Mouse (Mus musculus): ENCODE measurements at regions not wholly inside any gene's neighbourhood (a gene's known extent, or its start where the extent isn't known, plus 50 kb on each side); places are given as distances from the start of the nearest gene placed in this dataset.

- DNase-seq (ENCODE audit: low read depth, low spot score): no peak
Measured at GRCm38 (mm10) chr9:46423184-46423967, 103.6 kb upstream of the 4931429L15Rik start.

GRCm38 (mm10) chr9:46421688-46422274, 102.0 kb upstream of the 4931429L15Rik start:
- DNase-seq (ENCODE audit: low read depth, low spot score): no peak
- WGBS: 56% methylated on average over 7 of the region's 7 CpGs

More at GRCm38 (mm10) chr9:46423184-46423967, 103.6 kb upstream of the 4931429L15Rik start:
- WGBS: 73% methylated on average over 12 of the region's 12 CpGs

- WGBS: 81% methylated on average over 10 of the region's 10 CpGs
- DNase-seq (ENCODE audit: low read depth, low spot score): no peak
Measured at GRCm38 (mm10) chr9:46411686-46412085, 91.9 kb upstream of the 4931429L15Rik start.

GRCm38 (mm10) chr9:46408776-46409175, 89.0 kb upstream of the 4931429L15Rik start:
- no peak for DNase-seq (ENCODE audit: low read depth, low spot score)
- 78% methylated on average over 10 of the region's 10 CpGs for WGBS

- no peak for DNase-seq (ENCODE audit: low read depth, low spot score)
- 61% methylated on average over 8 of the region's 8 CpGs for WGBS
Measured at GRCm38 (mm10) chr9:46406606-46407005, 86.8 kb upstream of the 4931429L15Rik start.

- WGBS: 69% methylated on average over 7 of the region's 7 CpGs
- DNase-seq (ENCODE audit: low read depth, low spot score): no peak
Measured at GRCm38 (mm10) chr9:46396591-46396990, 76.8 kb upstream of the 4931429L15Rik start.

GRCm38 (mm10) chr9:46395156-46395765, 75.5 kb upstream of the 4931429L15Rik start:
- no peak for DNase-seq (ENCODE audit: low read depth, low spot score)
- WGBS: 59% methylated on average over 14 of the region's 14 CpGs

- WGBS: 72% methylated on average over 7 of the region's 7 CpGs
- DNase-seq (ENCODE audit: low read depth, low spot score): no peak
Measured at GRCm38 (mm10) chr9:46394239-46394638, 74.5 kb upstream of the 4931429L15Rik start.

- WGBS: 6% methylated on average over 23 of the region's 23 CpGs
- DNase-seq (ENCODE audit: low read depth, low spot score): no peak
Measured at GRCm38 (mm10) chr9:46392641-46393321, 73.0 kb upstream of the 4931429L15Rik start.

GRCm38 (mm10) chr9:46389741-46390140, 70.0 kb upstream of the 4931429L15Rik start:
- DNase-seq (ENCODE audit: low read depth, low spot score): no peak
- 5% methylated on average over 9 of the region's 9 CpGs for WGBS

- WGBS: 43% methylated on average over 17 of the region's 17 CpGs
- DNase-seq (ENCODE audit: low read depth, low spot score): no peak
Measured at GRCm38 (mm10) chr9:46388677-46389676, 69.2 kb upstream of the 4931429L15Rik start.

- 93% methylated on average over 3 of the region's 3 CpGs for WGBS
- no peak for DNase-seq (ENCODE audit: low read depth, low spot score)
Measured at GRCm38 (mm10) chr9:46386333-46386732, 66.5 kb upstream of the 4931429L15Rik start.

GRCm38 (mm10) chr9:46381342-46381741, 61.6 kb upstream of the 4931429L15Rik start:
- WGBS: 62% methylated on average over 4 of the region's 4 CpGs
- DNase-seq (ENCODE audit: low read depth, low spot score): no peak

GRCm38 (mm10) chr9:46379453-46379852, 59.7 kb upstream of the 4931429L15Rik start:
- DNase-seq (ENCODE audit: low read depth, low spot score): no peak
- WGBS: 66% methylated on average over 11 of the region's 11 CpGs

GRCm38 (mm10) chr9:46378339-46378738, 58.6 kb upstream of the 4931429L15Rik start:
- 84% methylated on average over 3 of the region's 3 CpGs for WGBS
- DNase-seq (ENCODE audit: low read depth, low spot score): no peak

Data from large intestine, adult 2 months (tissue).